Mouse (Mus musculus) embryo, embryonic 10.5 days (tissue): Measurements from ENCODE around the gene Ap5b1.

Experiments used
- DNase-seq: peaks from one replicate; pipeline ENCODE4 v3.0.0-alpha.2; 2015; ENCODE audit warnings: low spot score

Ap5b1 gene

GRCm38 (mm10) chr19:5567534-5568469 lies at the start of gene Ap5b1:
Gene Ap5b1, plus strand, starts transcription at chr19:5568025.
- DNase-seq = peak; percentile 94

- DNase-seq = no peak
Observed at GRCm38 (mm10) chr19:5518721-5519120, 49.1 kb upstream of the Ap5b1 start.

- DNase-seq = no peak
Observed at GRCm38 (mm10) chr19:5525204-5525603, 42.6 kb upstream of the Ap5b1 start.

GRCm38 (mm10) chr19:5529325-5530137 lies 38.3 kb upstream of the Ap5b1 start:
- peak; percentile 98 for DNase-seq

GRCm38 (mm10) chr19:5530138-5530524 lies 37.7 kb upstream of the Ap5b1 start:
- peak; percentile 19 for DNase-seq

GRCm38 (mm10) chr19:5532520-5532919 lies 35.3 kb upstream of the Ap5b1 start:
- DNase-seq = no peak

- no peak for DNase-seq
Observed at GRCm38 (mm10) chr19:5538786-5539185, 29.0 kb upstream of the Ap5b1 start.

GRCm38 (mm10) chr19:5543362-5543761 lies 24.5 kb upstream of the Ap5b1 start:
- DNase-seq = no peak

- DNase-seq = no peak
Observed at GRCm38 (mm10) chr19:5544031-5544430, 23.8 kb upstream of the Ap5b1 start.

- DNase-seq = no peak
Observed at GRCm38 (mm10) chr19:5547471-5548056, 20.3 kb upstream of the Ap5b1 start.

- DNase-seq = no peak
Observed at GRCm38 (mm10) chr19:5553802-5554201, 14.0 kb upstream of the Ap5b1 start.

GRCm38 (mm10) chr19:5554212-5554611 lies 13.6 kb upstream of the Ap5b1 start:
- no peak for DNase-seq

- no peak for DNase-seq
Observed at GRCm38 (mm10) chr19:5558169-5558568, 9.7 kb upstream of the Ap5b1 start.

GRCm38 (mm10) chr19:5558770-5559169 lies 9.1 kb upstream of the Ap5b1 start:
- DNase-seq = no peak

- DNase-seq = no peak
Observed at GRCm38 (mm10) chr19:5559229-5559628, 8.6 kb upstream of the Ap5b1 start.

GRCm38 (mm10) chr19:5559631-5560456 lies 8.0 kb upstream of the Ap5b1 start:
- DNase-seq = peak; percentile 36

- DNase-seq = no peak
Observed at GRCm38 (mm10) chr19:5560457-5561041, 7.3 kb upstream of the Ap5b1 start, which contains the start of gene Ovol1. Gene Ovol1, minus strand, starts transcription at chr19:5560646.

GRCm38 (mm10) chr19:5561252-5561790 lies 6.5 kb upstream of the Ap5b1 start:
- peak; percentile 9 for DNase-seq

GRCm38 (mm10) chr19:5561886-5562285 lies 5.9 kb upstream of the Ap5b1 start:
- peak; percentile 5 for DNase-seq

- no peak for DNase-seq
Observed at GRCm38 (mm10) chr19:5562776-5563175, 5.0 kb upstream of the Ap5b1 start.

GRCm38 (mm10) chr19:5566316-5566715 lies 1.5 kb upstream of the Ap5b1 start:
- no peak for DNase-seq
